Mouse (Mus musculus) 3T3-L1 (cell line): ENCODE data around the gene Sox18.

Source experiments
- DNase-seq: peaks from one replicate; pipeline ENCODE4 v3.0.0-alpha.2; 2015; ENCODE audit warnings: low read depth, low spot score

The Sox18 gene

DNA sequence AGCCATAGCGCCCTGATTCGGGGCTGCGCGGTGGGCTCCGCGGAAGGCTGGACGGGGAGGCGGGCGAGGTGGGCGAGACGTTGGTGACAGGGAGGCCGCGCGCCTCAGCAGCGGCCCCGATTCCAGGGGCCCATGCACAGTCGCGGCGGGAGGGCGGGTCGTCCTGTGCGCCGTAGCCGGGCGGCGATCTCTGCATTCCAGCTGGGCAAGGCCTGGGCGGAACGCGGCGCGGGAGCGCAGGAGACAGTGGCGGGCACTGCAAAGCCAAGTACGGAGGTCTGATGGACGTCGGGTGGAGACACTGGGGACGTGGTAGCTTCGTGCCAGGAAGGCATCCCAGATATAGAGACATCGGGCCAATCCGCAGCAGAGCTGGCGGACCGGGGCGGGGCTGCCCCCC is at the start of gene Sox18:
Gene Sox18 (minus strand): TSS at position 315 of the 400 bp plus-strand sequence.
- no peak for DNase-seq

DNA sequence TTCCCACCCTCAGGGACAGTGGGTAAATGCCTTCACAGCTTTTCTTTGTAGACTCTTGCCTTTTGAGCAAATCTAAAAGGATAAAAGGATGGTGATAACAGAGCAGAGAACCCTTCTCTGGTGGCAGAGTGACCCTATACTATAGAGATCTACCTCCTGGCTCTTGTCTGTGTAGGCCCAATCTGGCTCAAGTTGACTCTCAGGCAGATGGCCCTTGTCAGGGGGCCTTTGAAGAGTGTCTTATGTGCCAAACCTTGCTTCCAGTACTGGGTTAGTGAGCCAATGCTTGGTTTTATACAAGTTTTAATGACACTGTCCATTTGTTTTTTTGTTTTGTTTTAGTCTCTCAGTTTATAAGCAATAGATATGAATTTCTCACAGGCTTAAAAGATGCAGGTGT is 49.8 kb upstream of the Sox18 start:
- no peak for DNase-seq

DNA sequence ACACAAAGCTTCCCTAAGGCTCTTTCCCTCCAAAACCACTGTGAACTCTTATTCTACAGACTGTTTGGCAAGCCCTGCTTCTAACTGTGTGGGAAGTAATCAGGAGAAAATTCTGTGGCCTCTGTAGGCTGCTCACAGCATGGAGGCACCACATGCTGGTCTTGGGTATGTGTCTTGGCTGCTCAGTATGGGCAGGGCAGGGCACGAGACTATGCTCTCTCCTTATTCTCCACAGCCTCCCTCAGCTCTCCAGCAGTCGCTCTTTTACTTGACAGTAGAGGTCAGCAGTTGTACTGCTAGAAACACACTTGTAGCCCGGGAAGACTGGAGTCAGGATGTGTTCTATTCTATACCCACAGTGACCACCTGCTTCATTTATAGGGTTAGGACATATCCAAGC is 48.6 kb upstream of the Sox18 start:
- no peak for DNase-seq

DNA sequence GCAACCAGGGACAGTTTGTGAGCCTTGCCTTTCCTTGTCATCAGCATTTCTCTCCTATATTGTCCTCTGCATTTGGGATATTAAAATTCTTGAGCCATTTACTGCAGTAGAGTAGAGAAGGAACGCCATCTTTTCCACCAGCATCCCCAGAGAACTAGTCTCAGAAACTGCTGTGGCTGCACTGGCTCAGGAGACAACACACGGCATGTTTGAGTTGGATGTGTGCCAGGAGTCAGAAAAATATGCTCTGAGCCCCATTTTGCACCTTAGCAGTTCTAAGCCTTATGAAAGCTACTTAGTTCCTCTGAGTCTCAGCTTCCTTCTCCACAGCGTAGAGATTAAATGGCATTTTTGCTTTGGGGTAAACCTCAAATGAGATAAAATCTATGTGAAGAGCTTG is 45.6 kb upstream of the Sox18 start:
- no peak for DNase-seq

DNA sequence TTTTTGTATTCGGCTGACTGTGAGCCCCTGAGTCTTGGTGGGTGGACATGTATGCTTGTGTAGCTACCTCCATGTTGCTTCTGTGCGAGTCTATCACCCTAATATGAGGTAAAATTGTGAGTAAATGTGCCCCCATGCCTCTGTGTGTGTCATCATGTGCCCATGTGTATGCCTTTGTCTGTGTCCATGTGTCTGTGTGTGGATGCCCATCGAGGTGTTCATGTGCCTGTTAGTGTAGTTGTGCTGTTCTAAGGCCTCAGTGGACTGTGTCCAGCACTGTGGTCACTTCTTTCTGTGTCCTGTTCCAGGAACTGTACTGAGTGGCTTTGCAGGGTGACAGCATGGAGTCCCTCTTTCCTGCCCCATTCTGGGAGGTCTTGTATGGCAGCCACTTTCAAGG is 43.9 kb upstream of the Sox18 start:
- DNase-seq: no peak

DNA sequence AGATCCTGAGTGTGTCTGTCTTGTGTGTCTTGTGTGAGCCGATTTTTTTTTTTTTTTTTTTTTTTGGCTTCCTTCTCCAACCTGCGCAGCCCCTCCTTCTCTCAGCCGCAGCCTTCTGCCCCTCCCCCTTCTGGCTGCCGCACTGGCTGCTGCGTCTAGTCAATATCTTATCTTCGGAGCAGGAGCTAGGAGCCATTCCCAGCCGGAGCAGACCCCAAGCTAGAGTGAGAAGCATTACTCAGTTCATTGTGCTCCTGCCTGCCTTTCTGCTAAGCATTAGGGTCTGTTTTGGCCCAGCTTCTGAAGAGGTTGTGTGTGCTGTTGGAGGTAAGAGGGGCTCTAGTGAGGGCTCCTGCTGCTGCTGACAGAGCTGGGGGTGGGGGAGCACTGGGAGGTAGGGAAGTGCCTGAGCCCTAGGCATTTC is 43.5 kb upstream of the Sox18 start, which contains the start of gene Oprl1:
Gene Oprl1 (plus strand): TSS at position 114 of the 424 bp plus-strand sequence.
- no peak for DNase-seq

DNA sequence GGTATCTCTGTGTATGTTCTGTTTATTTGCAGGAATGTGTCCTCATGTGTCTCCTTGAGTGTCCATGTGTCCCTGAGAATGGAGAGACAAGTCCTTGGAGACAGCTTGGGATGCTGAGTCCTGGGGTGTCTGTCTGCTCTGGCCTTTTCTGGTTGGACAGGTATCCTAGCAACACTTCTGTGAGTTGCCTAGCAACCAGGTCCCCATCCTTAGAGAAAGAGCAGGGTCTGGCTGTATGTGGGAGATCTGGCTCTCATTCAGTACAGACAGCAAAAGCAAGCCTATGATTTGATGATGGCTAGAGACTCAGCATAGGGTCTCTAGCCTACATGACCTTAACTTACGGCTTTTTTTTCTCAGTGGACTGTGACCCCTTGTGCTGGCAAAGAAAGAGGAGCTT is 42.3 kb upstream of the Sox18 start:
- DNase-seq: no peak

DNA sequence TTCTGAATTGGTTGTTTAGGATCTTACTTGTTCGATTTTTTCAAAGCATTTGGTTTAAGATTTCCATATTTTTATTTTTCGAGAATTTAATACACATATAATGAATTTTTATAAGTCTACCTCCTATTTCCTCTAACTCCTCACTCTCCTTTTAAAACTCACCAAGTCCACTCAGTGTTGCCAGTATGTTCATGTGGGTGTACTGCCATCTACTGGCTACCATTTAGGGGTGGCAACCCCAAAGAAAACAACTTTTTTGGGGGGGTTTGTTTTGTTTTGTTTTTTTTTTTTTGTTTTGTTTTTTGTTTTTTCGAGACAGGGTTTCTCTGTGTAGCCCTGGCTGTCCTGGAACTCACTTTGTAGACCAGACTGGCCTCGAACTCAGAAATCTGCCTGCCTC is 35.2 kb upstream of the Sox18 start:
- DNase-seq: peak; percentile 58

DNA sequence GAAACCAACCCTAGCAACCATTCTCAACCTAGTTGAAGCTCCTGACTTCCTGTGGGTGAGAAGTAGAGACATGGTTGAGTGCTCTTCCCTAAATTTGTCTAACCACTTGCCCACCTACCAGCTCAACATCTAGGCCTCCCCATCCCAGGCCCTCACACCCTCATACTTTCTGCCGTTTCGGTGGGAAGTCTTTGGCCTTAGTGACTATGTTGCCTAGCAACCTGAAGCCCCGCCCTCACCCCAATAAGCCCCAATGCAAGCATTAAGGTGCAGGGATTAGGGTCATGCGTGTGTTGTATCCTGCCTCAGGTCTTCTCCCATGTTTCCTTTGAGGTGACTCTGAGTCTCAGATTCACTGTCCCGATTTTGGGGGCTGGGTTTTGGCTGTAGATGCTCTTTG is 26.8 kb upstream of the Sox18 start, which contains the start of gene Lkaaear1:
Gene Lkaaear1 (minus strand): TSS at position 202 of the 400 bp plus-strand sequence.
- no peak for DNase-seq

DNA sequence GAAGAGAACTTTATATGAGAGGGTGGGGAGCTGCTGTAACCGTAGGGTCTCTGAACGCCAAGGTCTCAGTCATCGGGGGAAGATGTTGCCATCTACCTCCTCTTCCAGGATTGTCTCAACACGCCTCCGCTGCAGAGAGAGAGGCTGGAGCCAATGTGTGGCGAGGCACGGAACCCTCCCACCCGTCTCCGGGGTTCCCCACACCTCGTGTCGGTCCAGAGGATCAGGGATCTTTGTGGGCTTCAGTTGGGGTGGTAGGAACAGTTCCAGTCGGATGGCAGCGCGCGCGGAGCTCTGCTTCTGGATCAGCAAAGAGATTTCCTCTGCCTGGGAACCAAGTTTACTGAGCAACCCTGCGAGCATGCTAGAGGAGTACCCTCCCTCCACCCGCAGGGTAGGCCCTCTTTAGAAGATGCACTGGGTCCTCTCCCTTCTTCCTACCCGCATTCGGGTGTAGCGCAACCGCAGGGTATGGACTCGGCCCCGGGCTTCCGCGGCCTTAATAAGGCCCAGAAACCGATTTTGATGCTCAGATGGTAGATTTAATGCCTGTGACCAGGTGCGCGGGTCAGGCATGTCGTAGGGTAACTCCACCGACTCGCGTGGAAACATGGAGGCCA is 25.5 kb upstream of the Sox18 start:
- no peak for DNase-seq

DNA sequence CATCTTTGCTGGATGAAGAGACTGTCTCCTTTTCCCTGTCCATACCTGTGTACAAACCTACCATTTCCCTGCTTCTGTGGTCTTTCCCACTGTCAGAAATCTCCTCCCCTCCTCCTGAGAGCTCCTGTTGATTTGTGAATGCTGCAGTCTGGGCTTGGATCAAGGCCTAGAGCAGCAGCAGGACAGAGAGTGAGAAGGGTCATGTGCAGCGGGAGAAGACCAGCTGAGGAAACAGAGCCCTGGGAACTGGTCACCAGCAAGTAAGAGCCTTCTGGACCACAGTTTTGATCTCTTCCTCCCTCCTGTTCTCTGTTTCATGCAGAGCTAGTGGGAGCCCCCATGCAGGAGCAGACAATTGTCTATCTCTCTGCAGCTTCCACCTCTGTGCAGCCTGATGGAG is 24.3 kb upstream of the Sox18 start:
- DNase-seq: no peak

DNA sequence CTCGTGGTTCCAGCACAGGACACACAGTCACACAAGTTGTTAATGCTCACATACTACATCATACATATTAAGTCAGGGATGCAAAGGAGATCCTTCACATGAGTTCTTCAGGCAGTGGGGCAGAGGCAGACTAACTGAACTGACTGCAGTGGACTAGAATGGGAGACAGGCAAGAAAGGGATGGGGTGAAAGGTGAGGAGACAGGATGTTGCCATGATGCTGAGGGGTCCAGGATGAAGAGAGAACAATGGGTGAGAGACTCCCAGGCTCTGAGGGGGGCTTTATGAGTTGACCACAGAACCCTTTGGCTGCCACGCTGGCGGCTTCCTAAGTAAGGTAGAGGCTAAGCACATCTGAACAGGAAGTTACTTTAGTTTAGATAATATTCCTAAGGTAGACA is 23.1 kb upstream of the Sox18 start:
- DNase-seq: no peak

DNA sequence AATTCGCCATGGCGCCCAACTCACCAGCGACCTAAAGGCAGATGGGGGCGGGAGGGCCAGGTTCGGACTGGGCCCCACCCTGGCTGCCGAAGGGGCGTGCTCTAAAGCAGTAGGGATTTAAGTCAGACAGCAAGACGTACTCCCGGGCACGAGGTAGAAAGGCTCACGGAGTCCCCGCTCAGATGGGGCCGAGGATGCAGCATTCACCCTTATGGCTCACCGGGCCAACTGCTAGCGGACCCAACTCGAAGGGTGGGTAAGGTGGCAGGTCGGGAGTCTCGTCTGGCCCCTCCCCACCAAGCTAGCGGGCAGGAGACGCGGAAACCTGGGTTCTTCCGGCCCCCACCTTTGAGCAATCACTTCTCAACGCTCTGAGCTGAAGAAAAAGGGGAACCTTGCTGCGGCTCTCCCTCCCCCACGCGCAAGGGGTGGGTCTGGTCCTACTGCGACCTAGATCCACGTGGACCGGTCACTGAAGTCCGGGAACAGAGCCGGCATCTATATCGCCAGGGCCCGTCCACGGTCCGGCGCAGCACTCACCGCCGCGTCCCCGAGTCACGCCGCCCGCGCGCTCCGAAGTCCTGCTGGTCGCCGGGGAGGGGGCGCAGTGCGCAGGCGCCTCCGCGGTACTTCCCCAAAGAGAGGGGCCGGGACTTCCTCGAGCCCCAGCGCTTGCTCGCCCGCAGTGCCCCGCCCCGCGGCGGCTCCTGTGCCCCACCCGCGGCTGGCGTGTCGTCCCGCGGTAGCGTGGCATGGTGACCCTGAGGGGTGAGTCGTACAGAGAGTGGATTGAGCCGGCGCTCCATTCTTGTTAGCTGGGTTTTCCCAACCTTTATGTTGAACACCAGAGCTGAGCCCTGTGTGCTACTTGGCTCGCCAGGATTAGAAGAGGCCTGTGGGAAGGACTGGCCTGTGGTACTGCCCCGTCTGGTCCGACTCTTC is 22.2 kb upstream of the Sox18 start, which contains the start of gene Rgs19:
Gene Rgs19 (minus strand): TSS at position 639 of the 942 bp plus-strand sequence.
- peak; percentile 74 for DNase-seq

DNA sequence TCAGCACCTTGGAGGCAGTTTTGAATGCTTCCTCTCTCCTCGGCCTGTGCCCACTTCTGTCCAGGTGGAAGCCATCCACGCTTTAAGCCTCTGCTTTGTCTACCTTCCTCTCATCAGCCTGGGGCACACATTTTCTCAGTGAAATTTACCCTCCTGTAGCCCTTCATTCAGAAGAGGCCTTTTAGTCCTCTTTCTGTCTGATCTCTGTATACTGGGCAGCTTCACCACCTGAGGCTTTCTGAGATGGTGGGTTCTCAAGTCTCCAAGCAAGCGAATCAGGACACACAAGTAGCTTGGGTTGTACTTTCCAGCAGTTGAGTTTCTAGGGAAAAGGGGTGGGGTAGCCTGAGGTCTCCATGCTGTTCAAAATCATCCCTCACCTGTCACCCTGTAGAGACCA is 20.9 kb upstream of the Sox18 start:
- no peak for DNase-seq

DNA sequence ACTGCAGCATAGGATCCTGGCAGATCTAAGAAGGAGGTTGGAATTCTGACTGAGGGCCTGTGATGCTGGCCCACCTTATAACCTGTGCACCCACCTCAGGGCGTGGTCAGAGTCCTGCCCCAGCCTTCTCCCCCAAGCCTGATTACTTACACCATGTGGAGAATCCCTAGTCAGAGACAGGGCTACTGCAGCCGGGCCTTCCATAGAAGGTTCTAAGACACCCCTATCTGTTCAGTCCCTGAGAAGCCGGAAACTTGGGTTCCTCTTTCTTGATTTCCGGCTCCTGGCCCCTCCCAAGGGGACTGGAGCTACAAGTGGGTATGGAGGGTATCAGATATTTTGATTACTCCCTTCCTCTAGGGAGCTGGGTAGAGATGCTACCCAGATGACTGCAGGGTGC is 20.1 kb upstream of the Sox18 start:
- no peak for DNase-seq

DNA sequence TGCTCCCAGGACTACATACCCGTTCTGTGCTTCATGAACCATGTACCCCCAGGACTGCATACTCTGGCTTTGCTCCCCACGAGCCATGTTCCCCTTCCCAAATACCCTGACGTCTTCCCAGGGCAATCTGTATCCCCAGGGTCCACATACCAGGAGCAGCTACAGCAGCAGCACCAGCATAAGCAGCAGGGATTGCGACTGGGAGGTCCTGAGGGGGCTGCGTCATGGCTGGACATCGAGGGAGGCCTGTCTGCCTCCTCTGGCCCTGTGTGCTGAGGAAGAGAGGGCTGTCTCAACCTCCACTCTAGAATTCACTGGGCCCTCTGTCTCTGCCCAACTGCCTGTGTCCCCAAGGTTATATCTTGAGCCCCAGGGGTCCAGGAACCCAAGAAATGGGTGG is 19.6 kb upstream of the Sox18 start:
- no peak for DNase-seq

DNA sequence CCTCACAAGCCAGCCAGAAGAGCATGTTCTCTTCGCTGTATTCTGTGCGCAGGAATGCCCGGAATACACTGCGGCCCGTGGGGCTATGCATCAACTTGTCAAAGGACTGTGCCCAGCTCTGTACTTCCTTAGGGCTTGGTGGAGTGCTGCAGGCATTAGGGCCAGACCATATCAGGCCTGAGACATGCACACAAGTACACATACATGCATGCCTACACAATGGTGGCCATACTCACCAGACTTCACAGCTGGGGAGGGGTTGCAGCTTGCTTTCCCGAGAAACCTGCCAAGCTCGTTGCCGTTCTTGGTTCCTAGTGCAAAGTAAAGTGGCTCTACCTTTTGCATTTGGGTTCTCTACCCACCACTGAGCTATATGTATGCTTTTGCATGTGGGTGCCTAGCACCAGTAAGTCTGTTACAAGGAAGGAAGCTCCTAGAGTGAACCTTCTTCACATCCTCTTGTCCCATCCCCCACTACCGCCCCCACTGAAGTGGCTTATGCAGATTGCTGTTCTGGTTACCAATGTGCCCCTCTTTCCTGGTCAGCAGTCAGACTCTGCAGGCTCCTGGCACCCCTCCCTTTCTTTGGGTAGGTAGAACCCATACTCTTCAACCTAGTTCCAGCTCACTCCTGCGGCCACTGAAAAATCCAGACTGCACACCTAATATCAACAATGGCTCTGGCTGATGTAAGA is 18.2 kb upstream of the Sox18 start:
- no peak for DNase-seq

DNA sequence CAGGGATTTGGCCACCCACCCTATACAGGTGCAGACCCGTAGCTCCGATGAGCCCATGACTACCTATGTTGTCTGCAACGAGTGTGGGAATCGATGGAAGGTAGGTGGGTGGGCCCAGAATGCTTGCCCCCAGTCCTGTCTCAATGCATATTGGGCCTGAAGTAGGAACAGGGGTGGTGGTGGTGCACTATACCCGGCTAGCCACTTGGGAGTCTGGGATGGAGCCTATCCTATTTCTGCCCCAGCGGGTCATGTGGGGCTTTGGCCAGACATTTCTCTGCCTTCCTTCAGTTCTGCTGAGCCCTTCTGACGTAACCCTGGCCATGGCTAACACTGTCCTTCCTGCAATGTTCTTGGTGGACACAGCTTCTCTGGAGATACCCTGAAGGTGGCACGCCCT is 16.1 kb upstream of the Sox18 start:
- no peak for DNase-seq

DNA sequence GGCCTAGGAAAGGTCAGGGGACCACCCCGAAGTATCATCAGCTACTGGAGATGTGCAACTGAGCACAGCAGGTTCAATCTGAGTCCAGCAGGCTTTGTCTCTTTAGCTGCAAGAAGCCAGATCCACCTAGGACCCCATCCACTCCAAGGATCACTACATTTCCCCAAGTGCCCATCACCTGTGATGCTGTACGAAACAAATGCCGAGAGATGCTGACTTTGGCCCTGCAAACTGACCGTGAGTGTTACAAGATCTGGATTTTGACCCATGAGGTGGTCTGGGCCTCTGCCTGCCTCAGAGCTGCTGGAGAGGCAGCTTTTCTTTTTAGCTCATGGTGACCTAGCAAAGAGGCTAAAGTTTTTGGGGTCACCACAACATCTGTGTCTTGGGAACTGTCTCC is 14.2 kb upstream of the Sox18 start:
- DNase-seq: no peak

DNA sequence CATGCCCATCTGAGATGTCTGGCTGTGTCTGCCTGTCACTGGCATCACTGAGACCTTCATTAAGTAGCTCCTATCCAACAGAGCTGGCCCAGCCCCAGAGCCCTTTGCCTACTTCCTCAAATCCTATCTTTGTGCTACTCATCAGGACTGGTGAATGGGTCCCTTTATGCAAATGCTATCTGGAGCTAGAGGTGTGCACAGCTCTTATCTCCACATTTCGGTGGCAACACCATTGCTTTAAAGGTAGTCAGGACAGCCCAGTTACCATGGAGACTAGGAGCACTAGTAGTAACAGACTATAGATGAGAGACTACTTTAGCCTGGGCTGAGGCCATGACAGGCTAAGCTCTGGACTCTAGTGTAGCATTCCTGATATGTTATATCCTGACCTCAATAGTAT is 13.3 kb upstream of the Sox18 start:
- DNase-seq: no peak

DNA sequence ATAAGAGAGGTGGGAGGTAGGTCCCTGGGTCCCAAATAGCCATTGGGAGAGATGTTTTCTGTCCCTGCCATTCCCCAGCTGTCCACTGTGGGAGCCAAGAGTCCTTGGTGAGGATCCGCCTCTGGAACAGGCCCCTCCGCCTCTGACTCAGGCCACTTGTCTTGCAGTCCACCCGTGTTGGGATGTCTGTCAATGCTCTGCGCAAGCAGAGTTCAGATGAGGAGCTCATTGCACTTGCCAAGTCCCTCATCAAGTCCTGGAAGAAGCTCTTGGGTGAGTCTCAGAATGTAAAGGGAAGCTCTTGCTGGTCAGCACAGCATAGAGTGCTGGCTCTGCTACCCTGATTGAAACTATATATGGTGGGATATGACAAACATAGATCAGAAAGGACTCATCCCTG is 11.9 kb upstream of the Sox18 start:
- peak; percentile 18 for DNase-seq

DNA sequence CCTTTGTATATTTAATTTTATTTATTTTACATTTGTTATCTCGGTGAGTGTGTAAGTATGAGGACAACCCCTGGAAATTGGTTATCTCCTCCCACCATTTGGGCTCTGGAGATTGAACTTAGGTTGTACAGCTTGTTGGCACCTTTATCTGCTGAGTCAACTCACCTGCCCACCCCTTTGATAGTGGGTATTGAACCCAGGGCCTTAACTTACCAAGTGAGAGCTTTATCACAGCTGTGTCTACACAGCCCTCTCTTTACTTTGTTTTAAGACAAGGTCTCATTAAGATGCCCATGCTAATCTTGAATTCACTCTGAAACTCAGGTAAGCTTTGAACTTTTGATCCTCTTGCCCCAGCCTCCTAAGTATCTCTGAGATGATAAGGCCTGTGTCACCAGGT is 10.5 kb upstream of the Sox18 start:
- no peak for DNase-seq
